Mouse (Mus musculus) stomach, embryonic 14.5 days (tissue): ENCODE data around the gene Hsd17b14. TPM values are rescaled to one million over a fixed set of nuclear protein-coding genes. Genes with fewer than 3 reads are reported as not detected.

ENCODE experiments used
- ATAC-seq: fragments of 200-750 bp; cut with Nextera tagmentation; 2 replicates; pipeline ENCODE4 v1.8.0; 2017; ENCODE audit warnings: low read depth, moderate TSS enrichment; ENCODE audit not compliant: insufficient number of reproducible peaks, insufficient read depth, low FRiP score
- H3K27ac ChIP-seq: fragments of 300-500 bp; sonication (generic); 2 replicates; pipeline ENCODE4 v1.5.1; 2014; ENCODE audit warnings: mild to moderate bottlenecking, low read length, moderate library complexity, mixed read lengths
- H3K27me3 ChIP-seq: fragments of 300-500 bp; sonication (generic); 2 replicates; pipeline ENCODE4 v1.6.1; 2014; ENCODE audit warnings: low read length, control low read depth, mixed read lengths; ENCODE audit not compliant: control insufficient read depth, insufficient read depth
- H3K36me3 ChIP-seq: fragments of 300-500 bp; sonication (generic); 2 replicates; pipeline ENCODE4 v1.6.1; 2014; ENCODE audit warnings: mild to moderate bottlenecking, control low read depth, low read length, moderate library complexity, mixed read lengths; ENCODE audit not compliant: control insufficient read depth, insufficient read depth
- H3K4me1 ChIP-seq: fragments of 300-500 bp; sonication (generic); 2 replicates; pipeline ENCODE4 v1.6.1; 2014; ENCODE audit warnings: low read length, control low read depth, mixed read lengths; ENCODE audit not compliant: control insufficient read depth, insufficient read depth
- H3K4me2 ChIP-seq: fragments of 300-500 bp; sonication (generic); replicated peaks from 2 replicates; pipeline ENCODE4 v1.6.1; 2014; ENCODE audit warnings: low read depth, low read length, control low read depth
- H3K4me3 ChIP-seq: fragments of 300-500 bp; sonication (generic); 2 replicates; pipeline ENCODE4 v1.5.1; 2014; ENCODE audit warnings: low read depth, low read length, control low read depth
- H3K9ac ChIP-seq: fragments of 300-500 bp; sonication (generic); replicated peaks from 2 replicates; pipeline ENCODE4 v1.6.1; 2014; ENCODE audit warnings: low read depth, mild to moderate bottlenecking, control low read depth, low read length, moderate library complexity, mixed read lengths
- H3K9me3 ChIP-seq: fragments of 300-500 bp; sonication (generic); 2 replicates; pipeline ENCODE4 v1.6.1; 2016; ENCODE audit warnings: low read depth, low read length, control low read depth; ENCODE audit not compliant: control insufficient read depth
- WGBS: fragments of 180-500 bp; shearing (Covaris S2); extraction: QIAGEN DNeasy Blood & Tissue Kit; methylation state at CpG from one replicate; pipeline ENCODE4 v1.1.7; 2014; 5-methylcytosine and 5-hydroxymethylcytosine counted together
- polyA plus RNA-seq: library from polyadenylated mRNA; unstranded; fragments of >200 nt; fragmentation: Nextera tagmentation; extraction: Ambion mirVana; gene quantifications from 2 replicates; pipeline ENCODE4 v1.2.1, GENCODE M21; 2014

Gene Hsd17b14
- polyA plus RNA-seq, 1 experiment from 2014 or later = 1.8 TPM

DNA sequence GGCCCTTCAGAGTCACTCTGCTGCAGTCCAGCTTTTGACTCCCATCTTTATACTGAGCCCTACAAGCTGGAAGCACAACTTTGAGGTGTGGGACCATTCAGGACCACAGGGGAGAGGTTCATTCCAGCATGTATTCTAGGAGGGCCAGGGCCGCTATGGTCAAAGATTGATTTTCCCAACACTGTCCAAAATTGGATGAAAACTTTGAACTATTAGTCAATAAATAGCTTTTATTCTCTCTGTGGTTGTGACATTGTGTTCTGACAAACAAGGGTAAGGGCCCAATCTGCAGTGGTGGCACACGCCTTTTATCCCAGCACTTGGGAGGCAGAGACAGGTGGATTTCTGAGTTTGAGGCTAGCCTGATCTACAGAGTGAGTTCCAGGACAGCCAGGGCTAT lies 703 bp upstream of the Hsd17b14 start:
- no peak overlapping the region for H3K4me3 ChIP-seq
- 91% methylated on average over 2 of the region's 2 CpGs for WGBS
- ATAC-seq = no peak

DNA sequence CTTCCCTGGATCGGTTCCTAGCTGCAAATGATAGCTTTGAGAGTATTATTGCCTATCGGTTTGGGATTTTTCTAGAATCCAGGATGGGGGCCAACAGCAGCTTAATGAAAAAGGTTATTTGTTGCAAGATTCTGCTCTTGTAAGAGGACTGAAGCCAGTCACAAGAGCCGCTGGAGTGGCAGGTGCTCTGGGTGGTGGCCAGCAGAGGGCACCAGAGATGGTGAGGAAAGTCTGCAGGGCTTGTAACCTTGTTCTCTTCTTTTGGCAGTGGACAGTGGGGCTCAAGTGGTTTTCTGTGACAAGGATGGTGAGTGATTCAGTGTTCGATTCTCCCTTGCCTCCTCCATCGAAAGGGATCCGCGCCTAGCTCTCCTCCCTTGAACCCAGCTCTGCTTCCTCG lies 1.1 kb downstream of the Hsd17b14 start:
- Histone ChIP-seq H3K36me3 (no peaks in the 10 kb centered on the region), H3K27me3 (no peaks in the 10 kb centered on the region), H3K9me3 (no peaks in the 10 kb centered on the region), H3K4me1 (no peaks in the 10 kb centered on the region), H3K9ac (no peak overlapping the region), H3K4me2 (no peak overlapping the region), H3K27ac (no peak overlapping the region), H3K4me3 (no peak overlapping the region)
- WGBS = 28% methylated on average over 8 of the region's 8 CpGs
- ATAC-seq = no peak

More for the DNA sequence above, 703 bp upstream of the Hsd17b14 start:
- no peaks in the 10 kb centered on the region for H3K4me1 ChIP-seq
- no peaks in the 10 kb centered on the region for H3K9me3 ChIP-seq
- no peak overlapping the region for H3K9ac ChIP-seq
- H3K4me2 ChIP-seq = no peak overlapping the region
- H3K27me3 ChIP-seq = no peaks in the 10 kb centered on the region
- H3K27ac ChIP-seq = no peak overlapping the region
- H3K36me3 ChIP-seq = no peaks in the 10 kb centered on the region

DNA sequence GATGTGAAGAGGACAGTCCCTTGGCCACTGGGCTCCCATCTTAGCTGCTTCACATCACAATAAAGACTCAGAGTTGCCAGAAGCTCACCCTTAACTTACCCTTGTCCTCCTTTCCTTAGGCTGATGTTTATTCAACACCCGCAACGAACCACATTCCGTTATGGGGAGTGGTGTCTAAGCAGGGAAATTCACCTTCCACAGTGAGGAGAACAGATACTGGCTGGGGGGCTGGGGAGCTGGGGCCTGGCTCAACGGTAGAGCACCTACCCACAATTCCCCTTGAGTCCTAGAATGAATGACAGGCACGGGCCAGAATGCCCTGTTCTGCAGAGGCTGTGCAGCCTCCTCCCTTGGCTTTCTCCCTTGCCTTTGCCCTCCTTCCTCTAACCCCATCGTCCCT lies 4.2 kb downstream of the Hsd17b14 start:
- Histone ChIP-seq H3K4me2 (no peak overlapping the region), H3K9me3 (no peaks in the 10 kb centered on the region), H3K4me3 (no peak overlapping the region), H3K36me3 (no peaks in the 10 kb centered on the region), H3K4me1 (0 out of 2 replicates have a peak, but pooled peaks cover 6% of the 10 kb centered on the region), H3K27ac (no peak overlapping the region), H3K27me3 (no peaks in the 10 kb centered on the region), H3K9ac (no peak overlapping the region)
- ATAC-seq = peak; percentile 35
- 32% methylated on average over 6 of the region's 6 CpGs for WGBS

DNA sequence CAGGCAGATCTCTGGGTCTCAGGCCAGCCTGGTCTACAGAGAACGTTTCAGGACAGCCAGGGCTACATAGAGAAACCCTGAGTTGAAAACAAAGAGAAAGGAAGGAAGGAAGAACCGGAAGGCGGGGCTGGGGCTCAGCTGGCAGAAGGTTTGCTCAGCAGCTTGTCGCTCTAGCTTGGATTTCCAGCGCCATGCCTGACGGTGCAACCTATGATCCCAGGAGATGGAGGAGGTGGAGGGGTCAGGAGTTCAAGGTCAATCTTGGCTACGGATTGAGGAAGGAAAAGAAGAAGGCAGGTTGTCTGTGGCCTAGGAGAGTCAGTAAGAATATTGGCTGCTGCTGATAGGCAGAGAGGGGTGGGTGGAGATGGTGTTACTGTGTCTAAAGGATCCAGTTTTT lies 5.5 kb downstream of the Hsd17b14 start:
- H3K4me3 ChIP-seq = no peak overlapping the region
- no peak for ATAC-seq

DNA sequence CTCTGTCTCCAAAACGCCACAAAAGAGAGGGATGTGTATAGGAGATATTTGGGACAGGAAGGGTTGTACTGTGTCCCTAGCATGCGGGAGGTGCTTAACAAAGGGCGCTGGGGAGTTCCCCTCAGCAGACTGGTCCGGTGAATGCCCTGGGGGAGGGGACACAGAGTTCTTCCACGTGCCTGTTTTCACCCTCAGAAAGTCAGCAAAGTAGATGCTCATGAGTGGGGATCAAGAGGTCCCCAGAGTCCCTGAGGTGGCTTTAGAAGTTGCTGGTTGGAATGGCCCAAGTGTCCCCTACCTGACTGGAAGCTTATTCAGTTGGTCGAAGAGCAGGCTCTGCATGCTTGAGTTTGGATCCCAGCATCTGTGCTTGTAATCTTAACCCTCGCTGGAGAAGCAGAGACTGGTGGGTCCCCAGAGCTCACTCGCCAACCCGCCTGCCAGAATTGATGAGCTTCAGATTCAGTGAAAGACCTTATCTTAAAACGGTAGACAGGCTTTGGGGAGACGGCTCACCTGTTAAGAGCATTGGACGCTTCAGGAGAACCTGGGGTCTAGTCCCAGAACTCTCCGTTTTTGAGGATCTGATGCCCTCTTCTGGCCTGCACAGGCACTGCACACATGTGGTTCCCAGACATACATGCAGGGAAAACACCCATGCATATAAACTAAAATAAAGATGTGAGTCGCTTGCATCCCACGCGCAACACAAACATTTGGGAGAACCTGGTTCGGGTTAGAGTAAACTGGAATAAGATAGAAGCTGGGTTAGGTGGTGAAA lies 6.3 kb downstream of the Hsd17b14 start:
- 23% methylated on average over 17 of the region's 17 CpGs for WGBS
- H3K36me3 ChIP-seq = no peaks in the 10 kb centered on the region
- no peak overlapping the region for H3K4me2 ChIP-seq
- H3K9ac ChIP-seq = no peak overlapping the region
- H3K27ac ChIP-seq = no peak overlapping the region
- no peaks in the 10 kb centered on the region for H3K9me3 ChIP-seq
- no peaks in the 10 kb centered on the region for H3K27me3 ChIP-seq
- H3K4me1 ChIP-seq = 0 out of 2 replicates have a peak, but pooled peaks cover 6% of the 10 kb centered on the region
- ATAC-seq = no peak; the same call in 1 of the 2 replicates
- H3K4me3 ChIP-seq = no peak overlapping the region

More for the DNA sequence above, 5.5 kb downstream of the Hsd17b14 start:
- Histone ChIP-seq H3K4me1 (0 out of 2 replicates have a peak, but pooled peaks cover 6% of the 10 kb centered on the region), H3K27me3 (no peaks in the 10 kb centered on the region), H3K27ac (no peak overlapping the region), H3K4me2 (no peak overlapping the region), H3K36me3 (no peaks in the 10 kb centered on the region), H3K9ac (no peak overlapping the region), H3K9me3 (no peaks in the 10 kb centered on the region)
- 79% methylated on average over 7 of the region's 7 CpGs for WGBS

DNA sequence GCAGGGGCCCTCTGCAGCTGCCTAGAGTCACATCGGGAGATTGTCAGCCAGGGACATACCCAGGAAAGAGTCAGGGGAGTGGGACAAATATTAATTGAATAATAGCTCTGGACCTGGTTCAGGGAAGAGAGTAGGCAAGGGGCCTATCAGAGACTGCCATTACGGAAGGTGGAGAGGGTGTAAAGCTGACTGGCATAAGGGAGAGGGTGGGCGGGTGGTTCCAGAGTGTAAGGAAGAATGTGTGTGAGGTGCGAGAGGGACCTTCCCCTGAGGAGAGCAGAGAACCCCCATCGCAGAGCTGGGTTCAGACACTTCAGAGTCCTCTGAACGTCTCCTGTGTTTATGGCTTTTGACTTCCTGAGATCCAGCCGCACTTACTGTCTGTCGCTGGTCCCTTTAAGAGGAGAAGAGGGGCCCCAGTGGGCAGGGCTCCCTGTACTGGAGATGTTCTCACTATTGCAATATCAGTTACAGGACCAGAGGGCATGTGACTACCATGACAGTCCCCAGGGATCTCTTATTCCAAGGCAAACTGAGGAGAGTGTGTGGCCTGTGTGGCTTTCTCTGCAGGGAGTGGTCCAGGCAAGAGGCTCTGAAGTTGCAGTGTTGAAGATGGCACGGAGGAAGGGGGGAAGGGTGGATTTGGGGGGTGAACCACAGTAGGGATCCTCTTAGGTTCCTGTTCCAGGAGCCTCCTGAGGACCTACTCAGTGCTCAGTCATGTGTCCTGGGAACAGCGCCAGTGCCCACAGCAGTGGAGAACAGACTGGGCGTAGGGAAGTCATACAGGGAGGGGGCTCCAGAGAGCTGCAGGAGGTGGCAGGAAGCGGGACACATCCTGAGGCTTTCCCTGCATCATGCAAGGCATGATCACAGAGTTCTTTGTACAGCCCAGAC lies 7.2 kb downstream of the Hsd17b14 start:
- H3K4me1 ChIP-seq = 0 out of 2 replicates have a peak, but pooled peaks cover 6% of the 10 kb centered on the region
- H3K36me3 ChIP-seq = no peaks in the 10 kb centered on the region
- H3K27me3 ChIP-seq = no peaks in the 10 kb centered on the region
- H3K9ac ChIP-seq = no peak overlapping the region
- no peak for ATAC-seq
- no peaks in the 10 kb centered on the region for H3K9me3 ChIP-seq
- 40% methylated on average over 12 of the region's 12 CpGs for WGBS
- no peak overlapping the region for H3K4me3 ChIP-seq
- no peak overlapping the region for H3K4me2 ChIP-seq
- no peak overlapping the region for H3K27ac ChIP-seq

DNA sequence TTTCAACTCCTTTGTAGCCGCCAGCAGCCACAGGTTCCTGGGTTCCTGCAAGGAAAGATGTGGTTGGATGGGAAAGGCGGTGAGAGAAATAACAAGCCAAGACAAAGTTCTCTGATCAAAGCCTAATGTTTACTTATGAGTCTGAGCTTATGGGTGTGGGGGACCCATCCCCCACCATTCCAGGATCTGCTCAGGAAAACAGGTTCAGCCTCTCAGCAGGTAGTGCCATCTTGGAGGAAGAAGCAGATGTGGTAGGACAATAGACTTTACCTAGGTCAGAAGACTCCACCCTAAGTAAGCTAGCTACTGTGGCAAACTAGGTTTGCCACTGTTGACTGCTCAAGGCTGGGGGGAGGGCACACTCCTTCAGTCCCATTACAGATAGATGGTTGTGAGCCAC lies 10.1 kb downstream of the Hsd17b14 start:
- ATAC-seq = no peak
- 47% methylated on average over 2 of the region's 2 CpGs for WGBS
- Histone ChIP-seq H3K27ac (no peak overlapping the region), H3K4me1 (peaks cover 6% of the 10 kb centered on the region; the same call in 1 of the 2 replicates), H3K9ac (no peak overlapping the region), H3K36me3 (no peaks in the 10 kb centered on the region), H3K4me2 (no peak overlapping the region), H3K9me3 (no peaks in the 10 kb centered on the region), H3K27me3 (no peaks in the 10 kb centered on the region), H3K4me3 (no peak overlapping the region)

DNA sequence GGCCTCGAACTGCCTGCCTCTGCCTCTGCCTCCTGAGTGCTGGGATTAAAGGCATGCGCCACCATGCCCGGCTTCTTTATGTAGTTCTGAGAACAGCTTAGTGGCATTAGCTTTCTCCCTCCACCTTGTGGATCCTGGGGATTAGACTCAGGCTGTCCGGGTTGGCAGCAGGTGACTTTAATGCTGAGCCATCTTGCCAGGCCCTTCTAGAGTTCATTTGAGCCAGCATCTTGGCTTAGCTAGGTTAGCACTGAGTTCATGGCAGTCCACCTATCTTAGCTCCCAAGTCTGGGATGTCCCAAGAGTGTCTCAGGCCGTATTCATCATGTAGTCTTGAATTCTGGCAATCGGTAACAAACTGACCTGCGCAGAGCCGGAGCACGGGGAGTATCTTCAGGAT lies 10.8 kb downstream of the Hsd17b14 start:
- ATAC-seq = no peak
- Histone ChIP-seq H3K9me3 (no peaks in the 10 kb centered on the region), H3K36me3 (no peaks in the 10 kb centered on the region), H3K27me3 (no peaks in the 10 kb centered on the region), H3K4me2 (no peak overlapping the region), H3K4me3 (no peak overlapping the region), H3K27ac (no peak overlapping the region), H3K4me1 (peaks cover 6% of the 10 kb centered on the region; the same call in 1 of the 2 replicates), H3K9ac (no peak overlapping the region)
- WGBS = 88% methylated on average over 9 of the region's 9 CpGs
